Mouse (Mus musculus) embryonic facial prominence, embryonic 13.5 days (tissue): ENCODE results near the gene Chd5. TPM values are rescaled to one million over a fixed set of nuclear protein-coding genes. Genes with fewer than 3 reads are reported as not detected.

Source experiments
- ATAC-seq: fragments of 200-750 bp; cut with Nextera tagmentation; 2 replicates; pipeline ENCODE4 v1.8.0; 2017; ENCODE audit warnings: low read depth; ENCODE audit not compliant: insufficient number of reproducible peaks, insufficient read depth, low FRiP score, low TSS enrichment
- H3K27ac ChIP-seq: fragments of 300-500 bp; sonication (generic); 2 replicates; pipeline ENCODE4 v1.5.1; 2015; ENCODE audit warnings: moderate library complexity, mild to moderate bottlenecking, inconsistent platforms
- H3K27me3 ChIP-seq: fragments of 300-500 bp; sonication (generic); 2 replicates; pipeline ENCODE4 v1.6.1; 2015; ENCODE audit warnings: mild to moderate bottlenecking, inconsistent platforms
- H3K36me3 ChIP-seq: fragments of 300-500 bp; sonication (generic); 2 replicates; pipeline ENCODE4 v1.6.1; 2015; ENCODE audit warnings: mild to moderate bottlenecking, inconsistent platforms
- H3K4me1 ChIP-seq: fragments of 300-500 bp; sonication (generic); 2 replicates; pipeline ENCODE4 v1.6.1; 2015; ENCODE audit warnings: inconsistent platforms
- H3K4me2 ChIP-seq: fragments of 300-500 bp; sonication (generic); 2 replicates; pipeline ENCODE4 v1.6.1; 2015; ENCODE audit warnings: moderate library complexity, mild to moderate bottlenecking, inconsistent platforms
- H3K4me3 ChIP-seq: fragments of 300-500 bp; sonication (generic); 2 replicates; pipeline ENCODE4 v1.5.1; 2015; ENCODE audit warnings: mild to moderate bottlenecking, inconsistent platforms
- H3K9ac ChIP-seq: fragments of 300-500 bp; sonication (generic); 2 replicates; pipeline ENCODE4 v1.6.1; 2015; ENCODE audit warnings: mild to moderate bottlenecking, inconsistent platforms
- H3K9me3 ChIP-seq: fragments of 300-500 bp; sonication (generic); 2 replicates; pipeline ENCODE4 v1.6.1; 2016; ENCODE audit warnings: inconsistent platforms
- WGBS: fragments of 180-500 bp; shearing (Covaris S2); methylation state at CpG from one replicate; pipeline ENCODE4 v1.1.7; 2015; ENCODE audit warnings: mixed read lengths; 5-methylcytosine and 5-hydroxymethylcytosine counted together
- polyA plus RNA-seq: library from polyadenylated mRNA; unstranded; fragments of >200 nt; fragmentation: Nextera tagmentation; extraction: Ambion mirVana; gene quantifications from 2 replicates; pipeline ENCODE4 v1.2.1, GENCODE M21; 2015

Chd5 gene
- polyA plus RNA-seq, 1 experiment from 2014 or later, result 2.6 TPM

DNA sequence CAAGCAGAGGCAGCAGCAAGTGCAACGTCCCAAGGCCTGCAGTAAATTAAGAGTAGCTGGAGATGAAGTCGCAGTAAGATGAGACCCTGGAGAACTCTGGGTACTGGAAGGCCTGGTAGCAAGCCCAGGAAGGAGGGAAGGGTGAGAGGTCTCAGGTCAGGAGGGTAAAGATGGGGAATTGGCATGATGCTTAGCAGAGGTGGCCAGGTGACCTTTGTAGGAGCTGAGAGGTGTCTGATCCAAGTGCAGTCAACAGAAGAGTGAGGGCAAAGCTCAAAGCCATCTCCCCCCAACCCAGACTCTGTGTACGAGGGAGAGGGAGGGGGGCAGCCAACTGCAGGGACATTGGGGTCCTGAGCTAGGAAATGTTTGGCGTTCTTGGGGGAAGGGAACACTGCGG, 17.0 kb upstream of the Chd5 start:
- Histone ChIP-seq H3K27me3 (peaks cover 27% of the 10 kb centered on the region), H3K9me3 (no peaks in the 10 kb centered on the region), H3K4me2 (no peak overlapping the region), H3K27ac (no peak overlapping the region), H3K4me1 (peaks cover 8% of the 10 kb centered on the region), H3K36me3 (no peaks in the 10 kb centered on the region), H3K4me3 (no peak overlapping the region), H3K9ac (no peak overlapping the region)
- no peak for ATAC-seq
- WGBS, result 34% methylated on average over 5 of the region's 5 CpGs

DNA sequence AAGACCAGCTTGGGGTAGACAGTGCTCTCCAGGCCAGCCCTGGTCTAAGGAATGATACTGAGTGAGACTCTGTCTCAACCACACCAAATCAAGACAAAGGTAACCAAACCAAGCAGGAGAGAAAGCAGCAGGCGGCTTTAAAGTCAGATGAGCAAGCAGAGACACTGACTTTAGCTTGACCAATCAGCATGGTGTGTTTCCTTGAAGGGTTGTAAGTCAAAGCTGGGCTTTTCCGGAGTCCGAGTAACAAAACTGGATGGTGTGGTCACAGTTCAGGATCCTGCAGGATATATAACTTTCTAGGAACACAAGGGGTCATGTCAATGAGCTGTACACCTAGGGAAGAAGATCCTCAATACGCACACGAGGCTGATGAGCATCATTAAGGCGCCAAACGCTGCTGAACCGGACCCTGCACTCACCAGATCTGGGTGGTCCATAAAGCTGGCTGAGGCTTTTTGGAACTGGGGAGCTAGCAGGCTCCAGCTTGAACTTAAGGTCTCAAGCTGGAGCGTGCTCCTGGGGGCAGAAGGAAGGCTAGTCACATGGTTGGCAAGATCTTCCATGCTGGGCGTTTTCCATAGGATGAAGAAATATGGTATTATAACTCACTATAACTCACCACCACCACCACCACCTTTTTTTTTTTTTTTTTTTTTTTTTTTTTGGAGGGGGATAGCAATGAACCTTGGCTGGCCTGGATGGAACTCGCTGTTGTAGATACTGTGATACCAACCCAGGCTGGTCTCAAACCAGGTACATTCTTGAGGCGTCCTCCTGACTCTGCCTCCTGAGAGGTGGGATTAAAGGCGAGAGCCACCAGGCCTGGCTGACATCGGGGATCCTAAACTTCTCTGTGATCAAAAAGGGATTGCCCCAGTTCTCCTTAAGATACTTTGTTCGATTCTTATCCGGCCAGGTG, 13.5 kb upstream of the Chd5 start:
- Histone ChIP-seq H3K27ac (peak overlapping the region; percentile 57; the same call in 1 of the 2 replicates), H3K4me2 (peak overlapping the region; percentile 75), H3K4me1 (peaks cover 14% of the 10 kb centered on the region), H3K9ac (peak overlapping the region; percentile 98; the same call in 1 of the 2 replicates), H3K4me3 (peak overlapping the region; percentile 98), H3K36me3 (peaks cover 20% of the 10 kb centered on the region), H3K9me3 (no peaks in the 10 kb centered on the region), H3K27me3 (no peaks in the 10 kb centered on the region)
- ATAC-seq, result no peak
- WGBS, result 51% methylated on average over 16 of the region's 16 CpGs

DNA sequence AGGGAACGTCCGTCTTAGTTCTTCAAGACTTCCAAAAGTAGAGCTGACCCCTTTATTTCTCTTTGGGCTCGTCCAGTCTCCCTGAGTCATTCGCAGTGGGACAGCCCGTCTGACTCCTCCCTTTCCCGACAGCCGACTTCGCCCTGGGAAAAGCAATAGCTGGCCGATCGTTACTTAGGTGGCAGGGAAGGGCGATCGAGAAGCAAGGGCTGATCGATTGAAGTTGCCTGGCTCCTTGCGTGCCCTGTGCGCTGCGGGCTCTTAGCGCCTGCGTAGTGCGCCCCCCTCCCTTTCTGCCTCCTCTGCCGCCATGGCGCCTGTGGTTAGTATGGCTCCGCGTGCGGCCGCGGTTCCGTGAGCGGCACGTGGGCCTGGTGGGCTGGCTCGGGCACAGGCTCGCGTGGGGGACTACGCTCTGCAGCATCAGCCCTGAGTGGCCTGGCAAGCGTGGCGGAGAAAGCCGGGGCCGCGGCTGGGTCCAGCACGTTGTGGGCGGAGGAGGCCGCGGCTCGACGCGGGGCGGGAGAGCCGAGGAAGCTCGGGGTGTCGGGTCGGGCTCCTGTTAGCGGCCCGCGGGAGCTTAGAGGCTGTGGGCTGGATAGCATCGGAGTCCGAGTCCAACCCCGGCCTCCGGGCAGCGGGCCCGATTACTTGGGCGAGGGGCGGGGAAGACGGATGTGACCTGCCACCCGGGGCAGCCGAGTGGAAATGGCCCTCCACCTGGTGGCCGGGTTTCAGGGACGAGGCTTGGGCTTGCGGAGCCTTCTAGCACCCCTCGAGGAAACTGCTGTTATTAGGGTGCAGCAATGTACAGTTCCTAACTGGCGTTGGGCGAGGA, 12.7 kb upstream of the Chd5 start, which contains the start of gene Rpl22:
TSS of gene Rpl22 (plus strand) at position 169 of the 838 bp plus-strand sequence.
- H3K4me3 ChIP-seq, result peak within 1 kb of the TSS; percentile 98
- peak within 1 kb of the TSS; percentile 74 for H3K27ac ChIP-seq
- peak; percentile 92 for ATAC-seq
- under 1% methylated on average over 70 of the region's 70 CpGs for WGBS
- no peaks in the 10 kb centered on the region for H3K27me3 ChIP-seq
- H3K36me3 ChIP-seq, result peaks cover 29% of the 10 kb centered on the region
- peak within 1 kb of the TSS; percentile 75 for H3K4me2 ChIP-seq
- peaks cover 14% of the 10 kb centered on the region for H3K4me1 ChIP-seq
- no peaks in the 10 kb centered on the region for H3K9me3 ChIP-seq
- H3K9ac ChIP-seq, result peak within 1 kb of the TSS; percentile 98

DNA sequence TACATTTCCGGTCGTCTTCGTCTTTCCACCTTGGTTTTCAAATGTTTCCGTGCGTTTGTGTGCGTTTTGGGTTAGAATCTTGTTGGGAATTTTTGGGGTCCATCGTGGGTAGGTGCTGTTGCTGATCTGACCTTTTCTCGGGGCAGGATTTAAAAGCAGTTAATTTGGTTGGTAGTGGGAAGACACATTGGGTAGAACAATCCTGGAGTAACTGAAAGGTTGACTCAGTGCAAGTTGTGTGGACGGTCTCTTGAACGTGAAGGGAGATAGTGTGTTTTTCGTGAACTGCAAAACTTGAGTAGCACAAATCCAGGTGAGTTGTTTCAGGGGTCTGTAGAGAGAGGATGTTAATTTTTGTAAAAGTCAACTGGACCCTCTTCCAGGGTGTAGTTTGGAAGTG, 11.9 kb upstream of the Chd5 start:
- ATAC-seq, result no peak
- Histone ChIP-seq H3K9ac (peak overlapping the region; percentile 98), H3K27me3 (no peaks in the 10 kb centered on the region), H3K4me1 (peaks cover 14% of the 10 kb centered on the region), H3K4me2 (peak overlapping the region; percentile 75), H3K9me3 (no peaks in the 10 kb centered on the region), H3K27ac (no peak overlapping the region), H3K4me3 (peak overlapping the region; percentile 98), H3K36me3 (peaks cover 37% of the 10 kb centered on the region)
- WGBS, result under 1% methylated on average over 11 of the region's 11 CpGs

- no peak for ATAC-seq
- H3K4me1 ChIP-seq, result peaks cover 14% of the 10 kb centered on the region
- H3K27ac ChIP-seq, result no peak overlapping the region
- no peaks in the 10 kb centered on the region for H3K9me3 ChIP-seq
- H3K36me3 ChIP-seq, result peaks cover 58% of the 10 kb centered on the region
- H3K4me2 ChIP-seq, result no peak overlapping the region
- H3K27me3 ChIP-seq, result no peaks in the 10 kb centered on the region
- H3K4me3 ChIP-seq, result no peak overlapping the region
- WGBS, result 82% methylated on average over 6 of the region's 6 CpGs
- H3K9ac ChIP-seq, result no peak overlapping the region
Observed at GRCm38 (mm10) chr4:152328691-152329090, 9.8 kb upstream of the Chd5 start.

GRCm38 (mm10) chr4:152332952-152333351, 5.5 kb upstream of the Chd5 start:
- Histone ChIP-seq H3K27me3 (peaks cover 19% of the 10 kb centered on the region), H3K4me1 (peaks cover 2% of the 10 kb centered on the region; the same call in 1 of the 2 replicates), H3K36me3 (peaks cover 74% of the 10 kb centered on the region), H3K9me3 (no peaks in the 10 kb centered on the region; the same call in 1 of the 2 replicates), H3K4me3 (no peak overlapping the region), H3K27ac (no peak overlapping the region), H3K9ac (no peak overlapping the region), H3K4me2 (no peak overlapping the region)
- no peak for ATAC-seq
- 38% methylated on average over 2 of the region's 2 CpGs for WGBS

DNA sequence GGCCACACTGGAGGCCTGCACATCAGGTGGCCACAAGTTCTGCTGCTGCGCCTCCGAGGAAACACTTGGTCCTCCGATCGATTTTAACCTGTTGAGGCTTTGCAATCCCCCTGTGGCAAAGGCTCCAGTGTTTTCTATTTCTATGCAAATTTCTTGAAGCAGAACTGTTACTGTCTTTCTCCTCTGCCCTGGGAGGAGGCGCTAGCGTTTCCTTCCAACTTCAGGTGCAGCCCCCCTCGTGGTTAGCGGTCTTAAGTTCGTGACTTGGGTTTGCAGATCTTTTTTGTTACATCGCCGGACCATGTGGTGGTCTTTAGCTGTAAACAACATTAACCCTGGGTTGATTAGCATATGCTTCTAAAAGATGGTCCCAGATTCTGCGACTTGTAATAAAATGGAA, 4.9 kb upstream of the Chd5 start:
- WGBS, result 93% methylated on average over 12 of the region's 12 CpGs
- H3K4me3 ChIP-seq, result no peak overlapping the region
- ATAC-seq, result no peak
- no peaks in the 10 kb centered on the region; the same call in 1 of the 2 replicates for H3K9me3 ChIP-seq
- H3K4me2 ChIP-seq, result no peak overlapping the region
- H3K36me3 ChIP-seq, result peaks cover 70% of the 10 kb centered on the region
- H3K4me1 ChIP-seq, result no peaks in the 10 kb centered on the region
- no peak overlapping the region for H3K27ac ChIP-seq
- no peak overlapping the region for H3K9ac ChIP-seq
- peaks cover 25% of the 10 kb centered on the region for H3K27me3 ChIP-seq

DNA sequence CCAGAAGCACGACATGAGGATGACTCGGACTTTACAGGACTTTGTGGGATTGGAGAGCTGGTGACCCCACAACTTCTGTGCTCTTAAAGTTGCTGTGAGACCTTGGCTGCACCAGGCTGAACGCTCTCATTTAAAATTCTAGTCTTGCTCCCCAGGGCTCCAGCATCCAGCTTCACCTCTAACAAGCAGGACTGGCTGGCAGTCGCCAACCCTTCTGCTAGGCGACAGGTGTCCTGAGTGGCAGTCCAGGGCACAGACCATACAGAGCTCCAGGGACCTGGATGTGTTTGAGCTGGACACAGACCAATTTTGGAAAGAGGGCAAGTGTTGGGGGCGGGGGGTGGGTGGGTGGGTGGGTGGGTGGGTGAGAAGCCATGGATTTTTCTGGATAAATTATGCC, 679 bp upstream of the Chd5 start:
- 23% methylated on average over 6 of the region's 6 CpGs for WGBS
- Histone ChIP-seq H3K9ac (no peak overlapping the region), H3K27me3 (peaks cover 63% of the 10 kb centered on the region), H3K36me3 (peaks cover 28% of the 10 kb centered on the region), H3K4me2 (no peak overlapping the region), H3K27ac (no peak overlapping the region), H3K9me3 (no peaks in the 10 kb centered on the region; the same call in 1 of the 2 replicates), H3K4me1 (peaks cover 12% of the 10 kb centered on the region), H3K4me3 (no peak overlapping the region)
- no peak for ATAC-seq

- ATAC-seq, result no peak
- no peak overlapping the region for H3K27ac ChIP-seq
- 3% methylated on average over 10 of the region's 26 CpGs for WGBS
Observed at GRCm38 (mm10) chr4:152339293-152339790, 891 bp downstream of the Chd5 start.

GRCm38 (mm10) chr4:152340584-152341284, 2.3 kb downstream of the Chd5 start:
- Histone ChIP-seq H3K27ac (no peak overlapping the region), H3K27me3 (peaks cover 84% of the 10 kb centered on the region), H3K36me3 (no peaks in the 10 kb centered on the region), H3K4me1 (peaks cover 15% of the 10 kb centered on the region), H3K9ac (no peak overlapping the region), H3K9me3 (no peaks in the 10 kb centered on the region), H3K4me3 (no peak overlapping the region), H3K4me2 (no peak overlapping the region)
- no peak for ATAC-seq
- 38% methylated on average over 15 of the region's 15 CpGs for WGBS

More at GRCm38 (mm10) chr4:152339293-152339790, 891 bp downstream of the Chd5 start:
- H3K4me3 ChIP-seq, result peak overlapping the region; percentile 64
- H3K27me3 ChIP-seq, result peaks cover 79% of the 10 kb centered on the region
- peaks cover 12% of the 10 kb centered on the region for H3K36me3 ChIP-seq
- peak overlapping the region; percentile 73 for H3K9ac ChIP-seq
- no peaks in the 10 kb centered on the region; the same call in 1 of the 2 replicates for H3K9me3 ChIP-seq
- peaks cover 12% of the 10 kb centered on the region for H3K4me1 ChIP-seq
- peak overlapping the region; percentile 100 for H3K4me2 ChIP-seq

DNA sequence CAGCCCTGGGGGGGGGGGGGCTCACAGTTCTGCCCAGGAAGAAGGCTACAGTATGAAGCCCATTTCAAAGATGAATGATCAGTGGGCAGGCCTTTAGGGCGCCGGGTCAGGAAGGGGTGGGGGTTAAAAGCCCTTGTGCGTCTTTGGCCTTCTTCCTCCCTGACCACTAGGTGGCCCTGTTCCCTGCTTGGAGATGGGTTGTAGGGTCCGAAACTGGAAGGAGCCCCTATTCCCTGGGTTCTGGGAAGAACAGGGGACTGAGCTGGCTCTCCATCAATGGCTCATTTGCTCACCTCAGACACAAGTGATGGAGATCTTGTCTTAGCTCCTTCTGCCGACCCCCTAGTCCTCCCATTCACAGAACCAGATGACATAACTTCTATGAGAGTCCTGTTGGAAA, 4.8 kb downstream of the Chd5 start:
- no peak overlapping the region for H3K4me2 ChIP-seq
- no peaks in the 10 kb centered on the region for H3K36me3 ChIP-seq
- H3K9me3 ChIP-seq, result no peaks in the 10 kb centered on the region
- peaks cover 15% of the 10 kb centered on the region for H3K4me1 ChIP-seq
- no peak overlapping the region for H3K9ac ChIP-seq
- H3K27ac ChIP-seq, result no peak overlapping the region
- WGBS, result 11% methylated on average over 5 of the region's 5 CpGs
- no peak overlapping the region for H3K4me3 ChIP-seq
- ATAC-seq, result no peak
- H3K27me3 ChIP-seq, result peaks cover 76% of the 10 kb centered on the region
